34 mouse cellular contexts compared by ENCODE assay signal in genomic region chr19:9123986-9124385, GRCm38 (mm10). TPM values are rescaled to one million over a fixed set of nuclear protein-coding genes. Genes with fewer than 3 reads are reported as not detected.
"Had no signal": no experiment of that assay in that cellular context is flagged by ENCODE, and none has a peak within 500 bp of the region (broad histone marks: within the 10 kb centered on the region; RNA-seq: fewer than 3 reads in every experiment).

No protein-coding gene starts in this region.

RNA-seq across cellular contexts. Expression of gene Scgb1a1, which starts 36.2 kb away (rescaled TPM):
- total RNA-seq: heart, postnatal 36 days; heart, postnatal 4 days; hematopoietic stem cell, adult 5-6 weeks; hindbrain, postnatal 0 days; layer of hippocampus, adult 18-20 months; layer of hippocampus, adult 2 months; layer of hippocampus, adult 8-10 months; layer of hippocampus, postnatal 10 days; layer of hippocampus, postnatal 14 days; layer of hippocampus, postnatal 25 days; layer of hippocampus, postnatal 36 days; left cerebral cortex, adult 18-20 months; left cerebral cortex, adult 2 months; left cerebral cortex, adult 8-10 months had no signal
- polyA plus RNA-seq: heart, embryonic 10.5 days; heart, embryonic 11.5 days; heart, embryonic 12.5 days; heart, embryonic 13.5 days; heart, embryonic 14.5 days; hindbrain, embryonic 10.5 days; hindbrain, embryonic 11.5 days; hindbrain, embryonic 12.5 days; hindbrain, embryonic 13.5 days; hindbrain, embryonic 14.5 days; hindbrain, embryonic 15.5 days; hindbrain, embryonic 16.5 days; hindbrain, postnatal 0 days; inflammation-experienced regulatory T-cells, adult 6 months; intestine, embryonic 14.5 days; intestine, embryonic 15.5 days; intestine, embryonic 16.5 days; intestine, postnatal 0 days; kidney, embryonic 14.5 days; kidney, embryonic 15.5 days; kidney, postnatal 0 days had no signal
